In genomic region chr10:99106703-99107631, GRCm38 (mm10) we compare ENCODE assay signal across 8 mouse cellular contexts. TPM values are rescaled to one million over a fixed set of nuclear protein-coding genes. Genes with fewer than 3 reads are reported as not detected.
A peak's percentile ranks its signal among the peaks of the same experiment; 100 is the strongest.
DNase-seq lines count a peak whose midpoint lies in the region; ATAC-seq and TF ChIP-seq lines count a peak whose summit lies in the region.

TSS of gene Poc1b (plus strand) at chr10:99107036.

- H3K9ac ChIP-seq in ES-E14 (ENCODE audit: insufficient read depth, low read depth, low read length, poor library complexity, severe bottlenecking), result peak within 1 kb of the TSS; percentile 83
- H3K9ac ChIP-seq in forebrain, embryonic 13.5 days, result peak within 1 kb of the TSS; percentile 91
- peak within 1 kb of the TSS; percentile 87 for H3K9ac ChIP-seq in lung, embryonic 14.5 days

- H3K4me2 ChIP-seq in forebrain, embryonic 13.5 days, result peak within 1 kb of the TSS; percentile 88
- H3K4me2 ChIP-seq in lung, embryonic 14.5 days, result peak within 1 kb of the TSS; percentile 97

- ATAC-seq in cerebellum, adult (ENCODE audit: insufficient number of reproducible peaks, low FRiP score, low TSS enrichment), result peak; percentile 92
- ATAC-seq in forebrain, embryonic 13.5 days, result peak; percentile 96
- peak; percentile 94 for ATAC-seq in lung, embryonic 14.5 days (ENCODE audit: insufficient read depth)

- WGBS in forebrain, embryonic 13.5 days, result under 1% methylated on average over 100 of the region's 106 CpGs
- under 1% methylated on average over 106 of the region's 106 CpGs for WGBS in lung, embryonic 14.5 days
- under 1% methylated on average over 106 of the region's 106 CpGs for WGBS in olfactory bulb, adult 2 months

- H3K27me3 ChIP-seq in forebrain, embryonic 13.5 days, result no peaks in the 10 kb centered on the region
- H3K27me3 ChIP-seq in lung, embryonic 14.5 days (ENCODE audit: insufficient read depth, low read length), result no peaks in the 10 kb centered on the region

- H3K4me3 ChIP-seq in ES-E14 (ENCODE audit: insufficient read depth in 1 of 2, low read depth in 1 of 2, low read length in 2 of 2, poor library complexity in 1 of 2, severe bottlenecking in 1 of 2), result peak within 1 kb of the TSS; percentile 88 to 99
- H3K4me3 ChIP-seq in forebrain, embryonic 13.5 days, result peak within 1 kb of the TSS; percentile 92
- H3K4me3 ChIP-seq in lung, embryonic 14.5 days (ENCODE audit: low read depth, low read length), result peak within 1 kb of the TSS; percentile 91
- H3K4me3 ChIP-seq in olfactory bulb, adult 2 months (ENCODE audit: insufficient read depth, low read depth, low read length), result peak within 1 kb of the TSS; percentile 95

- intact Hi-C loops in heart, postnatal 14 days (cut with DNase I), result loop anchor here (5.0 kb wide), 2 partner anchors 45 to 470 kb away; no protein-coding TSS in a partner anchor

- in situ Hi-C loops in ES-E14 (cut with MboI; ENCODE audit: low sequenced_read_pairs in 2 of 2, unreplicated experiment in 2 of 2), result no loop called here

- H3K4me1 ChIP-seq in ES-E14 (ENCODE audit: control insufficient read depth in 2 of 2, insufficient read depth in 2 of 2, low read length in 2 of 2, poor library complexity in 1 of 2), result no peaks in the 10 kb centered on the region; a peak in 1 of 4 replicates
- peaks cover 39% of the 10 kb centered on the region for H3K4me1 ChIP-seq in forebrain, embryonic 13.5 days
- no peaks in the 10 kb centered on the region for H3K4me1 ChIP-seq in lung, embryonic 14.5 days (ENCODE audit: insufficient read depth)
- H3K4me1 ChIP-seq in olfactory bulb, adult 2 months (ENCODE audit: control insufficient read depth, insufficient read depth, low read length), result peaks cover 12% of the 10 kb centered on the region; the same call in 1 of the 2 replicates

- no peaks in the 10 kb centered on the region for H3K9me3 ChIP-seq in ES-E14 (ENCODE audit: control insufficient read depth, insufficient read depth, low read depth, low read length)
- H3K9me3 ChIP-seq in forebrain, embryonic 13.5 days (replicated peaks), result no peaks in the 10 kb centered on the region
- H3K9me3 ChIP-seq in lung, embryonic 14.5 days (ENCODE audit: low read depth, low read length), result peaks cover 9% of the 10 kb centered on the region; the same call in 1 of the 2 replicates

- peak; percentile 20; the same call in 1 of the 2 replicates for TF ChIP-seq POLR2A in olfactory bulb, adult 2 months (IDR thresholded peaks at IDR 0.05; ENCODE audit: insufficient read depth, low read depth, low read length)

- no peak for DNase-seq in ES-E14 (ENCODE audit: low read depth, low spot score)
- peak; percentile 87 to 89 for DNase-seq in heart, postnatal 14 days
- peak; percentile 78 to 86 for DNase-seq in layer of hippocampus, adult 18-20 months (ENCODE audit: low spot score in 2 of 2)
- peak; percentile 97 for DNase-seq in lung, embryonic 14.5 days
- peak; percentile 64 to 72 for DNase-seq in thymus, adult 18-20 months

- peaks cover 6% of the 10 kb centered on the region; the same call in 1 of the 2 replicates for H3K36me3 ChIP-seq in ES-E14 (ENCODE audit: control insufficient read depth, insufficient read depth, low read length, poor library complexity, severe bottlenecking)
- H3K36me3 ChIP-seq in forebrain, embryonic 13.5 days (ENCODE audit: poor library complexity, severe bottlenecking), result peaks cover 23% of the 10 kb centered on the region
- H3K36me3 ChIP-seq in lung, embryonic 14.5 days (ENCODE audit: insufficient read depth), result peaks cover 19% of the 10 kb centered on the region

- no peak for TF ChIP-seq CTCF in lung, embryonic 14.5 days (IDR thresholded peaks at IDR 0.05; ENCODE audit: low read depth)
- TF ChIP-seq CTCF in olfactory bulb, adult 2 months (IDR thresholded peaks at IDR 0.05; ENCODE audit: insufficient read depth, low read depth, low read length), result no peak

- H3K27ac ChIP-seq in ES-E14 (ENCODE audit: insufficient read depth, low read depth, low read length, poor library complexity, severe bottlenecking), result peak within 1 kb of the TSS; percentile 42; the same call in 1 of the 2 replicates
- H3K27ac ChIP-seq in forebrain, embryonic 13.5 days, result peak within 1 kb of the TSS; percentile 93
- peak within 1 kb of the TSS; percentile 83 for H3K27ac ChIP-seq in lung, embryonic 14.5 days (ENCODE audit: low read depth)
- peak within 1 kb of the TSS; percentile 92 for H3K27ac ChIP-seq in olfactory bulb, adult 2 months (ENCODE audit: insufficient read depth, low read depth, low read length)

TF ChIP-seq in ES-E14, 5 proteins besides CTCF, POLR2A, EP300 and RAD21:
- TF ChIP-seq CHD2 (IDR thresholded peaks at IDR 0.05; ENCODE audit: low read depth, low read length), result no peak
- TF ChIP-seq HCFC1 (IDR thresholded peaks at IDR 0.05; ENCODE audit: borderline replicate concordance, insufficient read depth, low read length), result no peak; the same call in 1 of the 2 replicates
- TF ChIP-seq ZNF384 (IDR thresholded peaks at IDR 0.05; ENCODE audit: low read depth, low read length), result no peak
- no peak for TF ChIP-seq ZC3H11A (IDR thresholded peaks at IDR 0.05; ENCODE audit: borderline replicate concordance, low read depth, low read length)
- TF ChIP-seq MAFK (IDR thresholded peaks at IDR 0.05; ENCODE audit: insufficient read depth, low read depth, low read length), result no peak

RNA-seq across cellular contexts. Expression of gene Poc1b, which starts in this region (rescaled TPM):
- total RNA-seq in ES-E14 (2012; rRNA removed), result 3.6 and 4.1 TPM in 2 replicates
- 16.0 and 17.3 TPM in 2 replicates for polyA plus RNA-seq in forebrain, embryonic 13.5 days (2015; fragmentation: Nextera tagmentation; extraction: Ambion mirVana)
- total RNA-seq in heart, postnatal 14 days (2021), result 1 to 10 TPM; 7.6 to 8.8 TPM
- total RNA-seq in layer of hippocampus, adult 18-20 months (2021), result 1 to 10 TPM; 6.7 to 7.3 TPM
- 31.1 and 33.5 TPM in 2 replicates for polyA plus RNA-seq in lung, embryonic 14.5 days (2014; fragmentation: Nextera tagmentation; extraction: Ambion mirVana)
- not detected in 2 replicates for polyA plus RNA-seq in olfactory bulb, adult 2 months (2012; ENCODE audit: insufficient read depth, insufficient read length, low replicate concordance, missing spikeins)

Comparison
In these comparisons a context has a peak if more than half of its experiments do, and no peak if none do; other contexts are left out.
1. RNA of gene Poc1b (polyA plus RNA-seq): 31.1 to 33.5 TPM in lung, embryonic 14.5 days and 16.0 to 17.3 TPM in forebrain, embryonic 13.5 days; not detected in olfactory bulb, adult 2 months; every median in the first group is over 10 times any median in the second.
2. H3K27ac ChIP-seq: peak in every context shown above with its lines; median percentile 93 in forebrain, embryonic 13.5 days; 92 in olfactory bulb, adult 2 months; 83 in lung, embryonic 14.5 days; 42 in ES-E14.
3. Peak in every context shown above with its lines, with median percentiles within 50 percentile points of each other: H3K4me3 ChIP-seq, H3K9ac ChIP-seq and ATAC-seq.